Mouse (Mus musculus) bone marrow macrophage, adult 2 months (primary cell): ENCODE results near the gene Mrps33. TPM values are rescaled to one million over a fixed set of nuclear protein-coding genes. Genes with fewer than 3 reads are reported as not detected.

Experiments used
- H3K27ac ChIP-seq: 2 replicates; pipeline ENCODE4 v1.5.1; 2012; ENCODE audit warnings: low read depth, low read length; ENCODE audit not compliant: insufficient read depth
- H3K4me1 ChIP-seq: 2 replicates; pipeline ENCODE4 v1.6.1; 2012; ENCODE audit warnings: low read length; ENCODE audit not compliant: control insufficient read depth, insufficient read depth
- H3K4me3 ChIP-seq: 2 replicates; pipeline ENCODE4 v1.5.1; 2012; ENCODE audit warnings: mild to moderate bottlenecking, low read length, moderate library complexity; ENCODE audit not compliant: insufficient read depth
- CTCF ChIP-seq: IDR thresholded peaks from 2 replicates; pipeline ENCODE4 v1.5.1; 2012; ENCODE audit warnings: low read depth, mild to moderate bottlenecking, low read length, moderate library complexity
- POLR2A ChIP-seq: IDR thresholded peaks from 2 replicates; pipeline ENCODE4 v1.6.1; 2012; ENCODE audit warnings: mild to moderate bottlenecking, low read depth, low read length, borderline replicate concordance
- polyA plus RNA-seq: library from polyadenylated mRNA; stranded (reverse); fragments of >200 nt; gene quantifications from 2 replicates; pipeline ENCODE4 v1.2.4, GENCODE M21; 2012; ENCODE audit not compliant: missing spikeins, insufficient read depth, insufficient read length

Mrps33 gene
- polyA plus RNA-seq, 1 experiment, result 94.8 TPM

- Histone ChIP-seq H3K4me3 (peak overlapping the region; percentile 63; the same call in 1 of the 2 replicates), H3K27ac (peak overlapping the region; percentile 97), H3K4me1 (peaks cover 30% of the 10 kb centered on the region)
- TF ChIP-seq POLR2A (no peak), CTCF (no peak)
Observed at GRCm38 (mm10) chr6:39781766-39782530, 28.8 kb downstream of the Mrps33 start.

DNA sequence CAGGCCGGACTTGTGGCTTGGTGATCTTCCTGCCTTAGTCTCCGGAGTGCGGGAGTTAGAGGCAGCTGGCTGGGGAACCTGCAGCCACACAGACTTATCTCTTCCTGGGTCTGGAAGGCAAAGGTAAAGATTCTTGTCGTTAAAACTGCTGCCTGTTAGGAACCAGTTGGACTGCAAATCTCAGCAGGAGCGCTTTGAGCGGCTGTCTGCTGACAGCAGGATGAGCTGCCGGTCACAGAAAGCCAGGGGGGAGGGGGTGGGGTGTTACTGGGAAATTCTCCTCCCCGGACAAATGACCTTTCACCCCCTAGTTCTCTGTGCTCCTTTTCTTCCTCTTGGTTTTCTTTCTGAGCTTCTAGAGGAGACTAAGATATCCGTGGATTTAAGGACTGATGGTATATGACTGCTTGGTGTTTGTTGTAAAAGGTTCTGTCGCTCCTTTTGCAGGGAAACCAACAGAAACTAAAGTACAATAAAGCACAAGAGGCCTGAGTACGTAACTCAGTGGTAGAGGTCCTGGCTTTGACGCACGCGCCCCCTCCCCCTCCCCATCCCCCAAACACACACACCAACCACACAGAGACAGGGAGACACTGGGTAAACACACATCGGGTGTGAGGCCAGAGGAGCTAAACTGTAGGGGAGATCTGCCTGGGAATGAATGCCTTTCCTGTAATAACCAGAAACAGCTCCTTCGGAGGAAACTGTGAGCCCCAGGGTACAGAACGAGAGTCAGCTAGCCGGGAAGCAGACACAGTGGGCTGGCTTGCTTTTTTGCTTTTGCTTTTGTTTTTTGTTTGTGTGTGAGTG is 29.7 kb downstream of the Mrps33 start:
- H3K4me1 ChIP-seq, result peaks cover 30% of the 10 kb centered on the region
- TF ChIP-seq CTCF (no peak), POLR2A (no peak)
- peak overlapping the region; percentile 97 for H3K27ac ChIP-seq
- peak overlapping the region; percentile 63 for H3K4me3 ChIP-seq

DNA sequence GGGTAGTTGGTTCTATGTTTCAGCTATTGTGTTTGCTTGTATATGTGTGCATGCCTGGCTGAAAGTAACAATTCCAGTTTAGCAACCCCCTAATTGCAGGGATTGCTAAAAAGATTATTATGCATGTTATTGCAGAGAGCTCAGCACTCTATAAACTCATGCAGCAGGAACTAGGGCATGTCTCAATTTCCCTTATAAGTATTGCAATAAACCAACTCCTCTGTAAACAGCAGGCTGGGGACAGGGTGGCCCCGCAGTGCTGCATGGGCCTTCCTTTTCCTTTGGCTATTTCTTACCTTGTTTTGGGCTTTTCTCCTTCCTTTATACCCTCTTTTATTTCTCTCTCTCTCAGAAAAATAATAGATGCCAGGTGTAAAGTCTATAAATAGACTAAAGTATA is 32.3 kb downstream of the Mrps33 start:
- Histone ChIP-seq H3K4me1 (peaks cover 30% of the 10 kb centered on the region), H3K4me3 (no peak overlapping the region), H3K27ac (no peak overlapping the region)
- TF ChIP-seq CTCF (no peak), POLR2A (no peak)

DNA sequence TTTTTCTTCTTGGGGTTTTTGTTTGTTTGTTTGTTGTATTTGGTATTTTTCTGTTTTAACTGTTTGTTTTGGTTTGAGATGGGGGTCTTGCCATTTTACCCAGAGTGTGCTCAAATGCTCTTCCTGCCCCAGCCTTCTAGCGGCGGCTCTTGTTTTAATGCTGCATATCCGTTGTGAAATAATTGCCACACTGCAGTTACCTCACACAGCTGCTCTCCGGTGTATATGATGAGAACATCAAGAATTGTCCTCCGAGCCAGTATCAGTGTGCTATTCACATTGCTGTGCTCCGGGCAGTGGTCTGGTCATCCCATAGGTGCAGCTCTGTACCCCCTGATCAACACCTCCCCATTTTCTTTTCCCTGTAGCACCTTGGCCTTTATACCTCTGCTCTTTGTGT is 34.5 kb downstream of the Mrps33 start:
- Histone ChIP-seq H3K27ac (no peak overlapping the region), H3K4me3 (no peak overlapping the region), H3K4me1 (peaks cover 24% of the 10 kb centered on the region)
- TF ChIP-seq CTCF (no peak), POLR2A (no peak)

DNA sequence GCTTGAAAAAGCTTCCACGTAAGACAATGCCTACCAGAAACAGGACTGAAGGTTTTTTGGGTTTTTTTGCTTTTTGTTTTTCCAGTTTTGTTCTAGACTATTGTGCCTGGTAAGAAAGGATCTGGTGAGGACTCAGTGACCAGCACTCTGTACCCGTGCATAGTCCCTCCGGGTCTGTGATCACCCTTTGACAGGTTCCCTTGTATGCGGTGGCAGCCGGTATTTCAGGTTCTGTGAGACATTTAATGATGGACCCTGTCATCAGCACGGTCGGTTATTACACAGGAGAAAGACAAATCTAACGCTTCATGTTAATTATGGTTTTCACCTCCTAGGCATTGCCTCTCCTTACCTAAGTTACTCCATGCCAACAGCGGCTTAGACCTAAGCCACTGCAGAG is 35.8 kb downstream of the Mrps33 start:
- H3K4me3 ChIP-seq, result no peak overlapping the region
- TF ChIP-seq CTCF (no peak), POLR2A (no peak)
- H3K4me1 ChIP-seq, result peaks cover 14% of the 10 kb centered on the region
- H3K27ac ChIP-seq, result no peak overlapping the region

DNA sequence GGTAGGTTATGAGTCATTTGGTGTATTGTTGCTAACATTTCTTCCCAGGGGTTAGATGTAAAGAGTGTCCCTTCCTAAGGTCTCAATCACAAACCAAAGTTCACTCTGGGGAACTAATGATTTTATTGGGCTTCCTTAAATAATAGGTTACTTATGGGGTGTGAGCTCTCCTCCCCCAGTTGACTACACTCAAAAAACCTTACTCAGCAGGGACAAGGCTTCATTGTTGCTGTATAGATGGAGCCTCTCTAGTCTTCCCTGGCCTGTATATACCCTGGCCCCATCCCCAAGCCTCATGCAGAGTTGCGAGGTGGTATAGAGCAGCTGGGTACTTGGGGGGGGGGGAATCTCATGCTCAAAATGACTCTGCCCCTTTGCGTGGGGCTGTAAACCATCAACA is 53.6 kb downstream of the Mrps33 start:
- Histone ChIP-seq H3K27ac (no peak overlapping the region), H3K4me1 (no peaks in the 10 kb centered on the region), H3K4me3 (no peak overlapping the region)
- TF ChIP-seq CTCF (no peak), POLR2A (no peak)

Other genes starting within 250 kb of the Mrps33 start
- 17.1 and 21.2 TPM in 2 replicates for gene Adck2, start 237.1 kb downstream of the Mrps33 start, polyA plus RNA-seq
- gene Gm42420, start 225.2 kb downstream of the Mrps33 start, polyA plus RNA-seq, result not detected in 2 replicates
- gene Ndufb2, start 218.4 kb downstream of the Mrps33 start, polyA plus RNA-seq, result 68.1 and 70.5 TPM in 2 replicates
- 12.2 and 14.9 TPM in 2 replicates for gene Braf, start 85.5 kb downstream of the Mrps33 start, polyA plus RNA-seq
- not detected in 2 replicates for gene Tmem178b, start 62.3 kb upstream of the Mrps33 start, polyA plus RNA-seq